8 mouse cellular contexts compared by ENCODE assay signal in the genomic region with DNA sequence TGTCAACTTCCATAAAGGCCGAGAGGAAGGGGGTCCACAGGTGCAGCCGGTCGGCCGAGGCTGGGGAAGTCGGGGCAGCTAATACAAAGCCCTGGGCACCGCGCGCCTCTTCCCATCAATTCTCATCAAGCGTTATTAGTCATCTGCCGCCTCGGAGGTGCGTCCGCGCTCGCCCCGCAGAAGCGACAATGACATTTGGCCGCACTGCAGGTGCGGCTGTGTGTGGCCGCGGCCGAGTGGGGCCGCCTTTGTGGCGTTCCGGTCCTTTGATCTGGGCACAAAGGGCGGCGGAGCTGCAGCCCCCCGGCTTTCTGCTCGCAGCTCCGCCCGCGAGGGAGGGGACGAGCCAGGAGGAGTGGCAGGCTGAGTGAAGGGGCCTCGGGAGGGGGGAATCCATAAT. TPM values are rescaled to one million over a fixed set of nuclear protein-coding genes. Genes with fewer than 3 reads are reported as not detected.
DNase-seq lines count a peak whose midpoint lies in the region; ATAC-seq lines count a peak whose summit lies in the region.

No protein-coding gene starts in this region.

- H3K27ac ChIP-seq in embryonic facial prominence, embryonic 13.5 days, result no peak overlapping the region
- peak overlapping the region; percentile 63 for H3K27ac ChIP-seq in midbrain, embryonic 12.5 days (replicated peaks)

- H3K4me3 ChIP-seq in embryonic facial prominence, embryonic 13.5 days, result peak overlapping the region; percentile 46
- peak overlapping the region; percentile 50 for H3K4me3 ChIP-seq in midbrain, embryonic 12.5 days

- H3K4me1 ChIP-seq in embryonic facial prominence, embryonic 13.5 days, result peaks cover 12% of the 10 kb centered on the region
- H3K4me1 ChIP-seq in midbrain, embryonic 12.5 days, result peaks cover 42% of the 10 kb centered on the region

- peak overlapping the region; percentile 92 for H3K4me2 ChIP-seq in embryonic facial prominence, embryonic 13.5 days
- peak overlapping the region; percentile 87 for H3K4me2 ChIP-seq in midbrain, embryonic 12.5 days (replicated peaks)

- peak overlapping the region; percentile 62 for H3K9ac ChIP-seq in embryonic facial prominence, embryonic 13.5 days
- peak overlapping the region; percentile 50 for H3K9ac ChIP-seq in midbrain, embryonic 12.5 days (replicated peaks)

- H3K27me3 ChIP-seq in embryonic facial prominence, embryonic 13.5 days, result peaks cover 73% of the 10 kb centered on the region
- peaks cover 37% of the 10 kb centered on the region for H3K27me3 ChIP-seq in midbrain, embryonic 12.5 days

- ATAC-seq in embryonic facial prominence, embryonic 13.5 days (ENCODE audit: insufficient number of reproducible peaks, insufficient read depth, low FRiP score, low TSS enrichment, low read depth), result no peak
- ATAC-seq in midbrain, embryonic 12.5 days (ENCODE audit: low FRiP score, low read depth), result peak; percentile 68
- ATAC-seq in CD4-positive, CD25-positive, alpha-beta regulatory T cell, adult 4 months, result no peak

- peak; percentile 66 for DNase-seq in ZHBTc4 (ENCODE audit: low read depth, low spot score)
- peak; percentile 58 for DNase-seq in kidney, adult 9 months
- no peak for DNase-seq in urinary bladder, postnatal 25 days (ENCODE audit: low spot score)
- DNase-seq in adrenal gland, adult 8-10 months, result no peak
- DNase-seq in natural killer cell, adult 2 months (ENCODE audit: low spot score in 2 of 2), result no peak

- no peaks in the 10 kb centered on the region for H3K9me3 ChIP-seq in embryonic facial prominence, embryonic 13.5 days
- no peaks in the 10 kb centered on the region for H3K9me3 ChIP-seq in midbrain, embryonic 12.5 days

- no peaks in the 10 kb centered on the region for H3K36me3 ChIP-seq in embryonic facial prominence, embryonic 13.5 days
- H3K36me3 ChIP-seq in midbrain, embryonic 12.5 days, result no peaks in the 10 kb centered on the region

- WGBS in embryonic facial prominence, embryonic 13.5 days, result under 1% methylated on average over 34 of the region's 34 CpGs
- WGBS in midbrain, embryonic 12.5 days, result under 1% methylated on average over 34 of the region's 34 CpGs

RNA-seq across cellular contexts. Expression of a gene that starts 37.5 kb away (rescaled TPM):
- polyA plus RNA-seq in embryonic facial prominence, embryonic 13.5 days (2015; fragmentation: Nextera tagmentation; extraction: Ambion mirVana), result 0.84 and 1.1 TPM in 2 replicates
- 13.4 and 16.2 TPM in 2 replicates for polyA plus RNA-seq in midbrain, embryonic 12.5 days (2016; fragmentation: Nextera tagmentation; extraction: Ambion mirVana)
- not detected for polyA plus RNA-seq in CD4-positive, CD25-positive, alpha-beta regulatory T cell, adult 4 months (2017; shearing (Covaris generic))
- total RNA-seq in adrenal gland, adult 8-10 months (2022), result under 1 TPM in 2 of 4 experiments, not detected in 2; 0.03 to 0.05 TPM

Comparison
In these comparisons a context has a peak if more than half of its experiments do, and no peak if none do; other contexts are left out.
1. DNase-seq: peak in ZHBTc4 (single experiment) and kidney, adult 9 months (single experiment); none in urinary bladder, postnatal 25 days (single experiment), adrenal gland, adult 8-10 months (single experiment) and natural killer cell, adult 2 months (0 of 2).